ENCODE assay signal across 22 mouse cellular contexts in genomic region chr12:109716991-109717390, GRCm38 (mm10).
A peak's percentile ranks its signal among the peaks of the same experiment; 100 is the strongest.
DNase-seq lines count a peak whose midpoint lies in the region; ATAC-seq lines count a peak whose summit lies in the region.
"Had no signal": no experiment of that assay in that cellular context is flagged by ENCODE, and none has a peak within 500 bp of the region (broad histone marks: within the 10 kb centered on the region; RNA-seq: fewer than 3 reads in every experiment).

No protein-coding gene starts in this region.

- no peaks in the 10 kb centered on the region for H3K4me1 ChIP-seq in megakaryocyte, embryonic 14.5 days
- H3K4me1 ChIP-seq: embryonic facial prominence, embryonic 13.5 days; embryonic facial prominence, embryonic 15.5 days; forebrain, embryonic 10.5 days had no signal

- peaks cover 31% of the 10 kb centered on the region for H3K9me3 ChIP-seq in megakaryocyte, embryonic 14.5 days
- H3K9me3 ChIP-seq: embryonic facial prominence, embryonic 13.5 days; embryonic facial prominence, embryonic 15.5 days; forebrain, embryonic 10.5 days had no signal

- no peaks in the 10 kb centered on the region for H3K36me3 ChIP-seq in megakaryocyte, embryonic 14.5 days (replicated peaks; ENCODE audit: low read length)

- H3K27me3 ChIP-seq in megakaryocyte, embryonic 14.5 days (replicated peaks): no peaks in the 10 kb centered on the region
- H3K27me3 ChIP-seq: embryonic facial prominence, embryonic 13.5 days; embryonic facial prominence, embryonic 15.5 days had no signal

- H3K4me3 ChIP-seq in megakaryocyte, embryonic 14.5 days (replicated peaks): peak overlapping the region; percentile 6
- H3K4me3 ChIP-seq: embryonic facial prominence, embryonic 13.5 days; embryonic facial prominence, embryonic 15.5 days; erythroblast, embryonic 14.5 days; forebrain, embryonic 10.5 days had no signal

- no peak for ATAC-seq in megakaryocyte, adult 5-6 weeks (ENCODE audit: poor library complexity, severe bottlenecking)
- ATAC-seq: activated CD4-positive, CD25-positive, alpha-beta regulatory T cell, adult 4 months; forebrain, embryonic 14.5 days; forebrain, embryonic 16.5 days had no signal

- peak; percentile 84 for DNase-seq in heart, adult 11 months
- no peak for DNase-seq in heart, adult 8-10 months (ENCODE audit: low spot score)
- DNase-seq in urinary bladder, adult 2 months (ENCODE audit: low spot score): peak; percentile 9
- no peak for DNase-seq in urinary bladder, adult 18-20 months (ENCODE audit: low spot score in 2 of 2)
- no peak for DNase-seq in embryo, embryonic 9.5 days (ENCODE audit: extremely low spot score)
- DNase-seq: adrenal gland, adult 8-10 months; adrenal gland, postnatal 14 days; adrenal gland, postnatal 36 days; cerebellum, adult 11-12 months; cerebellum, adult 2 months; cerebellum, adult 9-10 months; cerebellum, postnatal 10 days; cerebellum, postnatal 25 days had no signal

Comparison
In these comparisons a context has a peak if more than half of its experiments do, and no peak if none do; other contexts are left out.
1. DNase-seq: peak in heart, adult 11 months (single experiment) and urinary bladder, adult 2 months (single experiment); none in heart, adult 8-10 months (single experiment), urinary bladder, adult 18-20 months (0 of 2) and embryo, embryonic 9.5 days (single experiment).